Mouse (Mus musculus): ENCODE data around the gene Wt1.

Wt1 gene

GRCm38 (mm10) chr2:105185768-105186529, 59.6 kb downstream of the Wt1 start:
- DNase-seq (ENCODE audit: low read depth), result no peak

- no peak for DNase-seq (ENCODE audit: low read depth)
These were observed 60.3 kb downstream of the Wt1 start for GRCm38 (mm10) chr2:105186591-105186990.

DNA sequence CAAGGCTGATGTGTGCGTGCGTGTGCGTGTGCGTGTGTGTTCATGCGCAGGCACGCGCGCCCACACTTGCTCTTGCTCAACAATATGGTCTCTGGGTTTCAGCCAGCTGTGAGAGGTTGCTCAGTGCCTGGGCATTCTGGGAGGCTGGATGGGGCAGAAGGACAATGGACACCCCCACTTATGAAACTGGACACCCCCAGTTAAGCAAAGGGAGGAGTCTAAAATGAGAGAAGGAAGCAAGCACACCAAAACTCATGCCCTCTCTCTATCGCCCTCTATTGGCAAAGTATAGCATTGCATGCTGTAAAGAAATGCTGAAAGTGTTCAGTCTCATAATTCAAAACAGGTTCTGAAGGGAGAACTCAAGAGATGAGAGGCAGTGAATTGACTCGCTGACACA, 61.9 kb downstream of the Wt1 start:
- peak; percentile 49 for DNase-seq (ENCODE audit: low read depth)

DNA sequence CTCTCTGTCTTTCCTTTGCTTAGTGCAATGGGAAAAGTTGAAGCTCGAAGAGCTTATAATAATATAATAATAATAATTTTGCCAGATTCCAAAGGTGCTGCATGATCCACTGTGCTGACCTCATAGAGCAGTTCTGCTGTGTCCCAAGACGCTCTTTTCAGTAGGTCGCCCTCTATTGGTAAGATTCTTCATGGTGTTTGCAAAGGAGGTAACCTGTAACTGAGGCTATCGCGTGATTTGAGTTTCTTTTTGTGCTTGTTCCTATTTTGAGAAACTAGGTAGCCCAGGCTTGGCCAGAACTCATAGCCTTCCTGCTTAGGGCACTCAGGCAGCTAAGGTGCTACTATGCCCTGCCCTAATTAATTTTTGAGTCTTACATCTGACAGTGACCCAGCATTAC, 63.0 kb downstream of the Wt1 start:
- peak; percentile 82 for DNase-seq (ENCODE audit: low read depth)

GRCm38 (mm10) chr2:105200152-105200551, 73.8 kb downstream of the Wt1 start:
- DNase-seq (ENCODE audit: low read depth), result no peak

- no peak for DNase-seq (ENCODE audit: low read depth)
These were observed 80.3 kb downstream of the Wt1 start for GRCm38 (mm10) chr2:105206563-105207174.

DNA sequence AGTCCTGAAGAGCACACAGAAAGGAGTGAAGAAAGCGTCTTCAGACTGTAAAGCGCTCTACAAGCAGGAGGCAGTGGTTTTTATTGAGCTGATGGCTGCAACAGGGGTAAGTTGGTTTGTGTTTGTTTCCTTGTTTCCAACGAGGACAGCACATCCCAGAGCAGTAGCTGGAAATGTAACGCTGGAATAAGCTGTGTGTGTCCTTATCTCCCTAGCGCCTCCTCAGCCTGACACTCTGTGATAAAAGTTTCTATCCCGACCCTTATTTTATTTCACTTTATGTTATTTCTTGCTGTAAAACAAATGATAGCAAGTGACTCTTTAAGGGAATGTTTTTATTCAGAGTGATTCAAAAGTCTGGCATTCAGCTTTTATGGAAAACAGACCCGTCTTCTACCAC, 86.5 kb downstream of the Wt1 start:
- no peak for DNase-seq (ENCODE audit: low read depth)

DNA sequence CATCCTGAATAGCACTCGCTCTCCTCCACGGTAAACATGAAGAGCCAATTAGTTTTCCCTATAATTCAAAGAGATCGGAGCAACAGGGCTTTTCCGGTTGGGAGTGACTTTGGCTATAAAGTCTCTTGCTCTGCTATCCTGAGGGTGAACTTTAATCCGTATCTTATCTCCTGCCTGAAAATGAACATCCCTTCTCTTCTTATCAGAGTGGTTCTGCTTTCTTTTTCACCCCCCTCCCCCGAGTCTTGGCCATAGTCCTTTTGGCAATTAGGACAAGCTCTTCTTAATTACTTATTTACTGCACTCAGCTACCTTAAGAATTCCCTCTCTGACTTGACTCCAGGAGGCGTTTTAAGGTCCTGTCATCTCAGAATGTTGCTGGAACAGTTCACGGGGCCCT, 89.6 kb downstream of the Wt1 start:
- DNase-seq (ENCODE audit: low read depth), result no peak

DNA sequence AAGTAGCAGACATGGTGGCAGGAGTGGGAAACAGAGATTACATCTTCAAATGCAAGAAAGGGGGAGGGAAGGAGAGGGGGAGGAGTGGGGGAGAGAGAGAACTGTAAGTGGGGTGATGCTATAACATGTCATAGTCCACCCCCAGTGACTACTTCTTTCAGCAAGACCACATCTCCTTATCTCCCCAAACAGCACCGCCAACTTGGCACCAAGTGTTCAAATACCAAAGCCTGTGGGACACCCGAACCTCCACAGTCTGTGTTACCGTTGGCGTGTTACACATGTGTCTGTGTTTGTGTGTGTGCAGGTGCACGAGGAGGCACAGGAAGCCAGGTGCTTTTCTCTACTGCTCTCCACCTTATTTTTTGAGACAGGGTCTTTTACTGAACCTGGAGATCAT, 92.9 kb downstream of the Wt1 start:
- no peak for DNase-seq (ENCODE audit: low read depth)

- DNase-seq (ENCODE audit: low read depth), result no peak
These were observed 93.3 kb downstream of the Wt1 start for GRCm38 (mm10) chr2:105219664-105220063.

- DNase-seq (ENCODE audit: low read depth), result no peak
These were observed 94.5 kb downstream of the Wt1 start for GRCm38 (mm10) chr2:105220738-105221303.
